Mouse (Mus musculus) stomach, postnatal 0 days (tissue): ENCODE measurements around the gene 2810408A11Rik.

ENCODE experiments used
- CTCF ChIP-seq: IDR thresholded peaks from 2 replicates; pipeline ENCODE4 v1.5.1; 2016; ENCODE audit warnings: antibody characterized with exemption, low read depth, mild to moderate bottlenecking, moderate library complexity
- EP300 ChIP-seq: optimal IDR thresholded peaks from 2 replicates; pipeline ENCODE3; 2016; ENCODE audit warnings: antibody characterized with exemption

- TF ChIP-seq CTCF (no peak), EP300 (no peak)
Measured at GRCm38 (mm10) chr11:69877878-69878277, 22.9 kb downstream of the 2810408A11Rik start, which contains the start of gene Tmem95.
